Mouse (Mus musculus) G1E (cell line): ENCODE data around the gene Col24a1.

ENCODE experiments used
- CTCF ChIP-seq: IDR thresholded peaks from 2 replicates; pipeline ENCODE4 v1.5.1; 2012; ENCODE audit warnings: low read depth, low read length, inconsistent platforms, mixed read lengths
- GATA2 ChIP-seq: IDR thresholded peaks from 2 replicates; pipeline ENCODE4 v1.6.1; 2012; ENCODE audit warnings: low read depth, low read length, inconsistent platforms, borderline replicate concordance

GRCm38 (mm10) chr3:145402257-145402656 is 110.0 kb downstream of the Col24a1 start:
- TF ChIP-seq CTCF (no peak), GATA2 (no peak)
